Mouse (Mus musculus): ENCODE results near the gene Wsb1.

- no peak for TF ChIP-seq CTCF (conservative IDR thresholded peaks at IDR 0.05 in 1 of 2, IDR thresholded peaks at IDR 0.05 in 1 of 2; ENCODE audit: low read depth in 2 of 2, low read length in 2 of 2)
- no peak for TF ChIP-seq ZKSCAN1 (IDR thresholded peaks at IDR 0.05; ENCODE audit: borderline replicate concordance, low read depth, low read length)
- TF ChIP-seq MYC (IDR thresholded peaks at IDR 0.05; ENCODE audit: low read depth, low read length): no peak
- TF ChIP-seq EP300 (IDR thresholded peaks at IDR 0.05; ENCODE audit: low read length): no peak
- TF ChIP-seq POLR2A (IDR thresholded peaks at IDR 0.05; ENCODE audit: low read depth, low read length): no peak
- no peak for TF ChIP-seq ZMIZ1 (IDR thresholded peaks at IDR 0.05; ENCODE audit: low read depth, low read length)
- no peak for TF ChIP-seq SMC3 (IDR thresholded peaks at IDR 0.05; ENCODE audit: low read depth, low read length)
- TF ChIP-seq BHLHE40 (IDR thresholded peaks at IDR 0.05; ENCODE audit: low read depth, low read length): no peak
- TF ChIP-seq GABPA (IDR thresholded peaks at IDR 0.05; ENCODE audit: insufficient replicate concordance, low read depth, low read length): no peak
- TF ChIP-seq PAX5 (IDR thresholded peaks at IDR 0.05; ENCODE audit: low read length): no peak
- no peak for TF ChIP-seq TCF12 (IDR thresholded peaks at IDR 0.05; ENCODE audit: low read depth, low read length)
- TF ChIP-seq KAT2A (IDR thresholded peaks at IDR 0.05; ENCODE audit: insufficient replicate concordance, low read length): no peak
Observed at GRCm38 (mm10) chr11:79283350-79284030, 29.0 kb upstream of the Wsb1 start.
